Mouse (Mus musculus) urinary bladder, postnatal 25 days (tissue): ENCODE data around the gene Clec4b1.
"Not testable (repeated sequence)": the region's sequence is repeated elsewhere in the genome, so short reads cannot be mapped to it uniquely, and the experiment has no call there.

Experiments
- DNase-seq: peaks from one replicate; pipeline ENCODE4 v3.0.0; 2022; ENCODE audit warnings: low spot score

Gene Clec4b1

DNA sequence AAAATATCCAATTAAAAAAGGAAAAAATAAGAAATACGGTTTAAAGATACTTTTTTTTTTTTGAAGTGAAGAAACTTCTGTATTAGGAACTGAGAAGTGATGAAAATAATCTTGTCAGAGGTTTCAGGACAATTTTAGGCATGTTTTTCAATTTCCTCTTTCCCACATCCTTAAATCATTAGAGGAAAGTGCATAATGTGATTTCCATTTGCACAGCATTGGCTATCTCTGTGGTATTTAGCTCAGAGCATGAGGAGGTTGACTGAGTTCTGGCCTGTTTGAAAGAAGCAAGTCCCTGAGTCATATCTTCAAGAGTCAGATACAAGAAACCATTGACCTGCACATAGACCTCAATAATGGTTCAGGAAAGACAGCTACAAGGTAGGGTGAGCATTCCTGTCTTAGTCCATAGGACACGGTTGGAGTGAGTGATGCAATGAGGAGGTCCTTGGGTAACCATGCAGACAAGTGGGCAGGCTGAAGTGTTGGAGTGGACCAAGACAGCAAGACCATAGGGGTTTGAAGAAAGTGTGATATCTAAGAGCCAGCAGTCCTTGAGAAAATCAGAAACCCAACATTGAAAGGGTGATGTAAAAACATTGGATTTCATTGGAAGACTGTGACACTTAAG lies at the start of gene Clec4b1:
Clec4b1 (plus strand) TSS at position 221 of the 631 bp plus-strand sequence.
- DNase-seq, result no peak

DNA sequence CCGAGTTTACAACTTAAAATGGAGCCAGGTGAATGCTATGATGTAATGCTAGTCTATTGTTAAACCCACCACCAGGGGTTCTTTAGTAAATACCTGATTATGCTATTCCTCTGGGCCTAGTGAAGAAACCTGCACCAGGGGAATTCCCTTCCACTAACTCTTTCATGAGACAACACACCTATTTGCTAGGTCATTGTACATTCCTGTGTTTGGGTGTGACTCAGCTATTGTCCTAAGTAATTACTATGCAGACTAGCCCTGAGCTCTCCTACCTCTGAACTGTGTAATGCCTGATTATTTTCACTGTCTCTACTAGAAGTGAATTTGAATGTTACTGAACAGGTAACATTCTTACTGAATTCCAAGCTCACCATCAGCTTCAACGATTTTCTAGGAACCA lies 45.1 kb upstream of the Clec4b1 start:
- DNase-seq, result not testable (repeated sequence)

DNA sequence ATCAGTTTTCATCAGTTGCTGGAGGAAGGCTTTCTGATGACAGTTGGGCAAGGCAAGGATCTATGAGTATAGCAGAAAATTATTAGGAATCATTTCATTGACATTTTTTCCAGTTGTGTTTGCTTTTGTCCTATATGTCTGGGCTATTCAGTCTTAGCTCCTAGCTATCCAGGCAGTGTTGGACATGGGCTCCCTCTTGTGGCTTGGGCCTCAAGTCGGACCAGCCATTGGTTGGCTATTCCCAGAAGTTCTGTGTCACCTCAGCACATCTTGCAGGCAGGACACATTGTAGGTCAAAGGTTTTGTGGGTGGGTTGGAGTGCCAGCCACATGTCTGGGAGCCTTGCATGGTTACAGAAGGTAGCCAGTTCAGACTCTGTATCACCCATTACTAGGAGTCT lies 44.2 kb upstream of the Clec4b1 start:
- no peak for DNase-seq

DNA sequence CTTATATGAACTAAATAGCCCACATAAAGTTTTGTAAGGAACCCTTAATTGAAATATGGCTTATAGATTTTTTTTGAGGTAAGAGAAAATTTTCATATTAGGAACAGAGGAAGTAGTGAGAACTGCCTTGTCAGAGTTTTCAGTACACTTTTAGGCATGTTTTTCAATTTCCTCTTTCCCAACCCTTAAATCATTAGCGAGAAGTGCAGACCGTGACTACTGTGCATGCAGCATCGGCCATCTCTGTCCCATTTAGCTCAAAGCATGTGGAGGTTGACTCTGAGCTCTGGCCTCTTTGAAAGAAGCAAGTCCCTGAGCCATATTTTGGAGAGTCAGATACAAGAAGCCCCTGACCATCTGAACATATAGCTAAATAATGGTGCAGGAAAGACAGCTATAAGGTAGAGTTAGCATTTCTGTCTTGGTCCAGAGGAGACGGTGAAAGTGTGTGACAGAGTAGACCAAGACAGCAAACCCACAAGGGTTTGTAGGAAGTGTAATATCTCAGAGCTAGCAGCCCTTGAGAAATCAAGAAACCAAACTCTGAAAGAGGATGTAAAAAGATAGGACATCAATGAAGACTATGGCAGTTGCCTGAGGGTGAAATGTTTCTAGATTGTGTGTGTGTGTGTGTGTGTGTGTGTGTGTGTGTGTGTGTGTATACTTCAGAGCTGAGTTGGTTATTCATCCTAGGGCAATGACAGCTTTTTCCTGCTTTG lies 45.5 kb downstream of the Clec4b1 start:
- DNase-seq, result no peak

DNA sequence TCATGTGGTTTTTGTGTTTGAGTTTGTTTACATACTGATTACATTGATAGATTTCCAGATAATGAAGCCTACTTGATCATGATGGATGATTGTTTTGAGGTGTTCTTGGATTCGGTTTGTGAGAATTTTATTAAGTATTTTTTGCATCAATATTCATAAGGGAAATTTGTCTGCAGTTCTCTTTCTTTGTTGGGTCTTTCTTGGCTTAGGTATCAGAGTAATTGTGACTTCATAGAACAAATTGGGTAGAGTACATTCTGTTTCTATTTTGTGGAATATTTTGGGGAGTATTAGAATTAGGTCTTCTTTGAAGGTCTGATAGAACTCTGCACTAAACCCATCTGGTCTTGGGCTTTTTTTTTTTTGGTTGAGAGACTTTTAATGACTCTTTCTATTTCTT lies 56.4 kb downstream of the Clec4b1 start, which contains the start of gene Clec4a2:
Clec4a2 (plus strand) TSS at position 301 of the 400 bp plus-strand sequence.
- not testable (repeated sequence) for DNase-seq
